Mouse (Mus musculus) lung, postnatal 14 days (tissue): ENCODE results near the gene Bcas2.

Source experiments
- DNase-seq: peaks from one replicate; pipeline ENCODE4 v3.0.0; 2021

Gene Bcas2

GRCm38 (mm10) chr3:103224231-103224765 lies 52.8 kb downstream of the Bcas2 start:
- DNase-seq: no peak

GRCm38 (mm10) chr3:103227729-103228128 lies 56.3 kb downstream of the Bcas2 start:
- DNase-seq: no peak
